Mouse (Mus musculus) bone marrow macrophage, adult 2 months (primary cell): ENCODE data around the gene 1110008P14Rik.
A peak's percentile ranks its signal among the peaks of the same experiment; 100 is the strongest.

Experiments used
- CTCF ChIP-seq: IDR thresholded peaks from 2 replicates; pipeline ENCODE4 v1.5.1; 2012; ENCODE audit warnings: low read depth, mild to moderate bottlenecking, low read length, moderate library complexity
- POLR2A ChIP-seq: IDR thresholded peaks from 2 replicates; pipeline ENCODE4 v1.6.1; 2012; ENCODE audit warnings: mild to moderate bottlenecking, low read depth, low read length, borderline replicate concordance

GRCm38 (mm10) chr2:32353007-32353542 is 28.7 kb downstream of the 1110008P14Rik start, which contains the start of gene Dnm1:
- TF ChIP-seq CTCF (peak; percentile 44; the same call in 1 of the 2 replicates), POLR2A (no peak)
